Mouse (Mus musculus) E14TG2a.4 (cell line): ENCODE data around the gene Nova1.

ENCODE experiments used
- CTCF ChIP-seq: conservative IDR thresholded peaks from 2 replicates; pipeline ENCODE4 v1.5.1; 2014; ENCODE audit warnings: low read length
- POU5F1 ChIP-seq: IDR thresholded peaks from 2 replicates; pipeline ENCODE4 v1.6.1; 2014; ENCODE audit warnings: low read length, borderline replicate concordance

DNA sequence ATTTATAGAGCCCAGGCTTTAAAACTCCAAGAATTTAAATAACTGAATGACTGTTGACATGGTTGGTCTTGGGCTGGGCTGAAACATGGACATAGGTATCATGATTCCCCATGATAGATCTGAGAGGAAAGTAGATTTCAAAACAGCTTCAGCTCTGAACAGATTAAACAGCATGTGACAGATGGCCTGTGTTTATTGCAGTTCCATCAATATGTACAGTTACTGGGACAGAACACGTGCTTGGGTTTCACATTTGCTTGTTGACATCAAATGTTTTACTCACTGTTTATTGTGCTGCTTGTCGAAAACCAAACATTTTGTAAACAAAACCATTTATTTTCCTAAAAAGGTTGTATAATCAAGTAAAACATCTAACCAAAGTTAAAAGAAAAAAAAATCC is 142.4 kb downstream of the Nova1 start:
- TF ChIP-seq CTCF = no peak
- TF ChIP-seq POU5F1 = no peak
